Mouse (Mus musculus) c-Kit-positive CD71-positive TER-119-negative erythroid progenitor cells, embryonic 14.5 days (primary cell): ENCODE results near the gene Fam117b.

Experiments
- DNase-seq: peaks from one replicate; pipeline ENCODE4 v3.0.0-alpha.2; 2013; ENCODE audit warnings: low read depth

The Fam117b gene

DNA sequence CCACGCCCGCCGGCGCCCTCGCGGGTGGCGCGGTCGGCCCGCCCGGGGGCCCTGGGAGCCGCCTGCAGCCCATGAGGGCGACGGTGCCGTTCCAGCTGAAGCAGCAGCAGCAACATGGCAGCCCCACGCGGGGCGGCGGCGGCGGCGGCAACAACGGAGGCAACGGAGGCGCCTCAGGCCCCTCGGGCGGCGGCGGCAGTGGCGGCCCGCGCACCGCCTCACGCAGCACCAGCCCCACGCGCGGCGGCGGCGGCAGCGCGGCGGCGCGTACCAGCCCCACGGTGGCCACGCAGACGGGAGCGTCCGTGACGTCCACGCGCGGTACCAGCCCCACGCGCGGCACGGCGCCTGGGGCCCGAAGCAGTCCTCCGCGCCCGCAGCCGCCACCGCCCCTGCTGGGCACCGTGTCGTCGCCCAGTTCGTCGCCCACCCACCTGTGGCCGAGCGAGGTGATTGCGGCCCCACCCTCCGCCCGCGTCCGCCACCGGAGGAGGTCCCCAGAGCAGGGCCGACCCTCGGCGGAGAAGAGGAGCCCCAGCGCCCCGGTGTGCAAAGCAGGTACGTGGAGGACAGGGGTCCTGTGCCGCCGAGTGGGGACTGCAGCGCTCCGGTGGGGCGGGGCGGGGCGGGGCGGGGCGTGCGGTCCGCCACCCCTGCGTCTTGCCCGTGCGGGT, 526 bp downstream of the Fam117b start:
- DNase-seq = no peak

- no peak for DNase-seq
Measured at GRCm38 (mm10) chr1:59913869-59914225, 1.0 kb downstream of the Fam117b start.

DNA sequence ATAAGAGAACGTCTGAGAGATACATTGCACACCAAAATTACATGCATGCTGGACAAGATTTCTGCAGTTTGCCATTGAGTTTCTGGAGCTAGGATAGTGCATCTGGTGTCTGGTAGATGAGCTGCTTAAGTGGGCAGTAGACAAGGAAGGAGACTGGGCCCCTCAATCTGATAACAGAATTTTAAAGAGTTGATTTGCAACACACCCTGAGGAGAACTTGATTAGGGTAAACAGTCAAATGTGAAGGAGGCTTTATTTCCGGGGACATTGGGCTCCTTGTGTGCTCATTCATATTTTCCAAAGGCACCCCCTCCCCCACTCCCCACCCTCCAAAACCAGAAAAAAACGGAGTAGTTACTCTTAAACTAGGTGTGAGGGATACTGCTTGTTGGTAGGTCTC, 2.0 kb downstream of the Fam117b start:
- peak; percentile 63 for DNase-seq

GRCm38 (mm10) chr1:59915843-59916610, 3.2 kb downstream of the Fam117b start:
- DNase-seq = no peak

DNA sequence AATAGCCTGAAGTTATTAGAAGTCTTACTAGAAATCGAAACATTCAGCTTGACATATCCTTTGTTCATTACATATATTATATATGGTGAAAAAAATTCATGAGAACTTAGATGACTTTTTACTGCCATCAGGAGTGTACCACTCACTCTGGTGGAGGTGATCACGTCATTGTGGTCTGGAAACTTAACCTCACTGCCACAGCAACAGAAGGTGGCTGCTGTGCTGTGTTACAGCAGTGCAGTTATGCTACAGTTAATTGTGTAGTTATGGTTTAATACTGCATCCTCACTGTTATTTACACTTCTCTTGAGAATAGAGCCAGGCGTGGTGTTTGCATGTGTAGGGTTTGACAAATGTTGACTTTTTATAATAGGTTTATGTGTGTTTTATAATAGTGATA, 4.6 kb downstream of the Fam117b start:
- DNase-seq = no peak

GRCm38 (mm10) chr1:59918075-59918474, 5.3 kb downstream of the Fam117b start:
- DNase-seq = no peak

DNA sequence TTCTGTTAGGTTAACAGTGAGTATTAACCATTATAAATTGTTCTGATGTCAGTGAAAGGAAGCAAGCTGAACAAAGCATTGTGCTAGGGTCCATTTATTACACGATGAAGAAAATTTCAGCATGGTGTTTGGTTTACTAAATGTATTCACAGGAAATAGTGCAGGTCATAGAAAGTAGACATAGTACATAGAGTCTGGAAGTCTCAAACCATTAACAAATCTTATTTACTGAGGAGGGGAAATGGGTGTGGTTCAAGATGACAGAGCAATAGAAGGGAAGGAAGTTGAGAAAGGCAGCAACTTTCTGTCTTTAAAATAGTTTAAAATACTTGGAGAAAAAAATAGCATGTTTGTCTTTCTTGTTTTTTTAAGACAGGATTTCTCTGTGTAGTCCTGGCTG, 10.4 kb downstream of the Fam117b start:
- no peak for DNase-seq

GRCm38 (mm10) chr1:59923673-59924072, 10.9 kb downstream of the Fam117b start:
- DNase-seq = no peak

DNA sequence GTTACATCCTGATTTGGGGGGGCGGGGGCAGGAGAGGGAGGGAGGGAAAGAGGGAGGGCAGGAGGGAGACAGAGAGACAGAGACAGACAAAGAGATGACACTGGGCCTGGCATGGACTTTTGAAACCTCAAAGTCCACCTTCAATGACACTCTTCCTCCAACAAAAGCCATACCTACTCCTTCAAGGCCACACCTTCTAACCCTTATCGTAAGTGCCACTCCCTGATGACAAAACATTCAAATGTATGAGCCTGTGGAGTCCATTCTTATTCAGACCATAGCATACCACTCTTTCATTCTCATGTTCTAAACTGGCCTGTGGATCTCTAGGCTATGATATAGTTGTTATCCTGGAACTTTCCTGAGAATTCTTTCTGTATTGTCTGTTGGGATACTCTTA, 11.6 kb downstream of the Fam117b start:
- DNase-seq = no peak

DNA sequence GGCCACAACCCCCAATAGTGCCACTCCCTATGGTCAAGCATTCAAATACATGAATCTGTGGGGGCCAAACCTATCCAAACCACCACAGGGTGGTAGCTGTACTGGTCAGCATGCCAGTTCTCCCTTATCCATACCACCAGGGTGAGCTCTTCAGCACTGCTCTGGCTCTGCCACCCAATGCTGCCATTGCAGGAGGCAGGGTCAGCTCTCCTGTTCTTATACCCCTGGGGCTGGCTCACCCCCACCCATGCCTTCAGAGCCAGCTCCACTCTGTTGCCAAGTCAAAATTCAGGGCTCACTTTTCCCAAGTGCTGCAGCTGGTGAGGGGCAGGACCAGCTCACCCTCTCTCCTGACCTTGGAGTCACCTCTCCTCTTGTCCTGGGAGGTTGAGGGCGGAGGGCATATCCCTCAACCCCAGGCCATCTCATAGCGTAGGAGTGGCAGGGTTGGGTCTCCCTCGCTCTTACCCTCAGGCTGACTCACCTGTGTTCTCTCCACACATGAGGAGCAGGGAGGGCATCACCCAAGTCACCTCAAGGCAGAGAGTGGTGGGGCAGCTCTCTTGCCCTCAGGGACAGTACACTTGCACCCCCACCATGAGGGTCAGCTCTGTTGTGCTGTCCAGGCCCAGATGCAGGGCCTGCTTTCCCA, 13.3 kb downstream of the Fam117b start:
- no peak for DNase-seq

- no peak for DNase-seq
Measured at GRCm38 (mm10) chr1:59927131-59927680, 14.4 kb downstream of the Fam117b start.

DNA sequence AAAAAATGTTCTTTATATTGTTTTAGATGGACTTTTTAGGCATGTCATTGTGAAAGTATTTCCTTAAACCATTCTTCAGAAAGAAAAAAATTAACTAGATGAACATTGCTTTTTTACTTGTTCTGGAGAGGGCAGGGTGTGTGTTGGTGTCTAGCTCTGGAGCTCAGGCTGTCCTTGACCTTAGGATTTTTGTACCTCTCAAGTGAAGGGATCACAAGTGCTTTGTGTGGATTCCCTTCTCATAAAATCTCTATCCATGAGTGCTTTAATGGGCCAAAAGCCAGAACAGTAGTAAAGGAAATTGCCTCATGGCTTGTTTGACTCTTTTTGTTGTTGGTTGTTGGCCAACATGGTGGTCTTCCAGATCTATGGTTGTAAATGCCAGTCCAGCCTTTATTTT, 18.1 kb downstream of the Fam117b start:
- no peak for DNase-seq

GRCm38 (mm10) chr1:59932991-59933390, 20.2 kb downstream of the Fam117b start:
- DNase-seq = no peak

DNA sequence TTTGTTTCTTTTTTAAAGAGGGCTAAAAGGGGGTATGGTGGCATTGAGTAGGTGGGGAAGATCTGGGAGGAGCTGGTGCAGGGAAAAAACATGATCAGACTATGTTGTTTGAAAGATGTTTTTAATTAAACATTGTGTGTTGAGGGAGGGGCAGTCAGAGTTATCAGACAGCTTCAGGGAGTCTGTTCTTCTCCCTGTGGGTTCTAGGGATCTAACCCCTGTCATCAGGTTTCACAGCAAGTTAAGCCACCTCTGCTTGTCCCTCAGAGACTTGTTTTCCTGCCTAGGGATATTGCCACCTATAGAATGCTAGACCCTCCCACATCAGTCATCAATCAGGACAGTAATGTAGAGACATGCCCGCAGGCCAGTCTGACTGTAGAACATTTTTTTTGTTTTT, 28.3 kb downstream of the Fam117b start:
- DNase-seq = no peak

GRCm38 (mm10) chr1:59942057-59942790, 29.4 kb downstream of the Fam117b start:
- no peak for DNase-seq

DNA sequence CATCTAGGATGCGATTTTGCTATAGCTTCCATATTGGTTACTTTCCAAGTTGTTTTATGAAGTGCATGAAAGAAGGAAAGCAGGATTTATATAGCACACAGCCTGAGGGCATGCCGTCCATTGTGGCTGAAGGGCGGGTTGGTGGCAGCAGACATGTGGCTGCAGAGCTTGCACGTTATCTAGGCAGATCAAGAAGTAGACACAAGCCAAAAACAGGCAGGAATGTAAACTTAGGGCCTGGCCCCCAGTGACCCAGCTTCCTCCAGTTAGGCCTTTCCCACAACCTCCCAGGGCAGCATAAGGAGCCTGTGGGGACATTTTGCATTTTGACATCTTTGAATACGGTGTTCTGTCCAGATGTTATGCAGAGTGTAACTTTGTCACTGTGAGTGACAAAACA, 31.0 kb downstream of the Fam117b start:
- DNase-seq = no peak

- no peak for DNase-seq
Measured at GRCm38 (mm10) chr1:59945969-59946368, 33.2 kb downstream of the Fam117b start.

- DNase-seq = no peak
Measured at GRCm38 (mm10) chr1:59947509-59947908, 34.7 kb downstream of the Fam117b start.

- DNase-seq = no peak
Measured at GRCm38 (mm10) chr1:59957206-59957605, 44.4 kb downstream of the Fam117b start.

- no peak for DNase-seq
Measured at GRCm38 (mm10) chr1:59959941-59960340, 47.1 kb downstream of the Fam117b start.

DNA sequence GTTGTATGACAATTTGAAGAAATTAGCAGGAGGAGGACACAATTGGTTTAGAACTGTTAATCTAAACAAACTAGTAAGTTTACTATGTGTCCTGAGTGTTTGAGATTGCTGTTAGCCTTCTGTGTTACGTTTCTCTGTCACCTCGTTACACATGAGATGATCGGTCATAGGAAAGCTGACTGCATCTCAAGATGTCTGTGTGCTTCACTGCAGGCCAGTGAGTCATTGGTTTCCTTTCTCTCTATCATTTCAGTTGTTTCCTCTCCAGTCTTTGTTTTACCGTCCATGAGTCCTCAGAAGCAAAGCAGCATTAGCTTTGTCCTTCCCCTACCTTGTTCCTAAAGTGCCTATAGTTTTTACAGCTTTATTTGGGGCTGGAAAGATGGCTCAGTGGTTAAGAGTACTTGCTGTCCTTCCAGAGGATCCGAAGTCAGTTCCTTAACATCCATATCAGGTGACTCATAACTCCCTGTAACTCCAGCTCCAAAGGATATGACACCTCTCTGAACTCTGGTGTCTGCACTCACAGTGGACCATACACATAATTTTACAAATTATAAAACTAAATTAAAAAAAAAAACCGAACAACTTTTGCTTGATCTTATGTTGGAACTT, 53.5 kb downstream of the Fam117b start:
- no peak for DNase-seq

DNA sequence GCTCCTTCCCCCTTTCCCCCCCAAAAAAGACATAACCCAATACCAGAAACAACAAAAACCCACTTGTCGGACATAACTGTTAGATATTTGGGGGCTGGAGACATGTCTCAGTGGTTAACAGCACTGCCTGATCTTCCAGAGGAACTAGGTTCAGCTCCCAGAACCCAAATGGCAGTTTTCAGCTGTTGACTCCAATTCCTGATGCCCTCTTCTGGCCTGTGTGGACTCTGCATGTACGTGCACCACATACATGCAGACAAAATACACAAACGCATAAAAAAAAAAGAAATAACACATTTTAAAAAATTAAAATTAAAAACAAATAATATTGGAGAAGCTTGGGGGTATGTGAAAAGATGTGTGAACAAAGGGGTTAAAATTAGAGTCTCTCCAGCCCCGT, 54.5 kb downstream of the Fam117b start:
- DNase-seq = no peak
